Mouse (Mus musculus): ENCODE data around the gene 4933400A11Rik. TPM values are rescaled to one million over a fixed set of nuclear protein-coding genes. Genes with fewer than 3 reads are reported as not detected.

4933400A11Rik gene
- polyA plus RNA-seq (2012; rRNA removed) = 9.4 and 13.3 TPM in 2 replicates

GRCm38 (mm10) chrX:169779535-169779934, at the start of gene 4933400A11Rik:
TSS of gene 4933400A11Rik (minus strand) at chrX:169779635.
- no peaks in the 10 kb centered on the region for H3K27me3 ChIP-seq (ENCODE audit: control insufficient read depth, insufficient read depth, low read length)
- H3K4me1 ChIP-seq (ENCODE audit: control insufficient read depth, insufficient read depth, low read length) = no peaks in the 10 kb centered on the region
- TF ChIP-seq POLR2A (IDR thresholded peaks at IDR 0.05; ENCODE audit: control insufficient read depth, low read depth, low read length) (no peak), CTCF (IDR thresholded peaks at IDR 0.05; ENCODE audit: control insufficient read depth, insufficient read depth, insufficient replicate concordance, low read depth, low read length) (no peak)
- no peaks in the 10 kb centered on the region for H3K36me3 ChIP-seq (ENCODE audit: control insufficient read depth, insufficient read depth, low read length)
- peak within 1 kb of the TSS; percentile 42; the same call in 1 of the 2 replicates for H3K4me3 ChIP-seq (ENCODE audit: control insufficient read depth, low read depth, low read length)
- H3K27ac ChIP-seq (ENCODE audit: control insufficient read depth, insufficient read depth, low read depth, low read length) = peak within 1 kb of the TSS; percentile 65; the same call in 1 of the 2 replicates

GRCm38 (mm10) chrX:169828136-169828535, 48.7 kb upstream of the 4933400A11Rik start:
- H3K4me1 ChIP-seq (ENCODE audit: control insufficient read depth, insufficient read depth, low read length) = peaks cover 2% of the 10 kb centered on the region; the same call in 1 of the 2 replicates
- no peaks in the 10 kb centered on the region for H3K27me3 ChIP-seq (ENCODE audit: control insufficient read depth, insufficient read depth, low read length)
- H3K27ac ChIP-seq (ENCODE audit: control insufficient read depth, insufficient read depth, low read depth, low read length) = no peak overlapping the region
- H3K36me3 ChIP-seq (ENCODE audit: control insufficient read depth, insufficient read depth, low read length) = no peaks in the 10 kb centered on the region
- H3K4me3 ChIP-seq (ENCODE audit: control insufficient read depth, low read depth, low read length) = no peak overlapping the region
- TF ChIP-seq CTCF (IDR thresholded peaks at IDR 0.05; ENCODE audit: control insufficient read depth, insufficient read depth, insufficient replicate concordance, low read depth, low read length) (no peak), POLR2A (IDR thresholded peaks at IDR 0.05; ENCODE audit: control insufficient read depth, low read depth, low read length) (no peak)

GRCm38 (mm10) chrX:169827720-169828119, 48.3 kb upstream of the 4933400A11Rik start:
- no peak overlapping the region for H3K27ac ChIP-seq (ENCODE audit: control insufficient read depth, insufficient read depth, low read depth, low read length)
- no peak overlapping the region for H3K4me3 ChIP-seq (ENCODE audit: control insufficient read depth, low read depth, low read length)
- peaks cover 2% of the 10 kb centered on the region; the same call in 1 of the 2 replicates for H3K4me1 ChIP-seq (ENCODE audit: control insufficient read depth, insufficient read depth, low read length)
- no peaks in the 10 kb centered on the region for H3K36me3 ChIP-seq (ENCODE audit: control insufficient read depth, insufficient read depth, low read length)
- no peaks in the 10 kb centered on the region for H3K27me3 ChIP-seq (ENCODE audit: control insufficient read depth, insufficient read depth, low read length)
- TF ChIP-seq POLR2A (IDR thresholded peaks at IDR 0.05; ENCODE audit: control insufficient read depth, low read depth, low read length) (no peak), CTCF (IDR thresholded peaks at IDR 0.05; ENCODE audit: control insufficient read depth, insufficient read depth, insufficient replicate concordance, low read depth, low read length) (no peak)

GRCm38 (mm10) chrX:169826947-169827346, 47.5 kb upstream of the 4933400A11Rik start:
- TF ChIP-seq POLR2A (IDR thresholded peaks at IDR 0.05; ENCODE audit: control insufficient read depth, low read depth, low read length) (no peak), CTCF (IDR thresholded peaks at IDR 0.05; ENCODE audit: control insufficient read depth, insufficient read depth, insufficient replicate concordance, low read depth, low read length) (no peak)
- Histone ChIP-seq H3K4me3 (ENCODE audit: control insufficient read depth, low read depth, low read length) (no peak overlapping the region), H3K4me1 (ENCODE audit: control insufficient read depth, insufficient read depth, low read length) (peaks cover 2% of the 10 kb centered on the region; the same call in 1 of the 2 replicates), H3K27me3 (ENCODE audit: control insufficient read depth, insufficient read depth, low read length) (no peaks in the 10 kb centered on the region), H3K27ac (ENCODE audit: control insufficient read depth, insufficient read depth, low read depth, low read length) (no peak overlapping the region), H3K36me3 (ENCODE audit: control insufficient read depth, insufficient read depth, low read length) (no peaks in the 10 kb centered on the region)

GRCm38 (mm10) chrX:169813673-169814072, 34.2 kb upstream of the 4933400A11Rik start:
- Histone ChIP-seq H3K27ac (ENCODE audit: control insufficient read depth, insufficient read depth, low read depth, low read length) (no peak overlapping the region), H3K4me3 (ENCODE audit: control insufficient read depth, low read depth, low read length) (no peak overlapping the region), H3K4me1 (ENCODE audit: control insufficient read depth, insufficient read depth, low read length) (no peaks in the 10 kb centered on the region), H3K27me3 (ENCODE audit: control insufficient read depth, insufficient read depth, low read length) (no peaks in the 10 kb centered on the region), H3K36me3 (ENCODE audit: control insufficient read depth, insufficient read depth, low read length) (no peaks in the 10 kb centered on the region)
- TF ChIP-seq POLR2A (IDR thresholded peaks at IDR 0.05; ENCODE audit: control insufficient read depth, low read depth, low read length) (no peak), CTCF (IDR thresholded peaks at IDR 0.05; ENCODE audit: control insufficient read depth, insufficient read depth, insufficient replicate concordance, low read depth, low read length) (no peak)

- no peak for TF ChIP-seq POLR2A (IDR thresholded peaks at IDR 0.05; ENCODE audit: control insufficient read depth, low read depth, low read length)
- no peak for TF ChIP-seq CTCF (IDR thresholded peaks at IDR 0.05; ENCODE audit: control insufficient read depth, insufficient read depth, insufficient replicate concordance, low read depth, low read length)
- Histone ChIP-seq H3K4me3 (ENCODE audit: control insufficient read depth, low read depth, low read length) (no peak overlapping the region), H3K36me3 (ENCODE audit: control insufficient read depth, insufficient read depth, low read length) (no peaks in the 10 kb centered on the region), H3K4me1 (ENCODE audit: control insufficient read depth, insufficient read depth, low read length) (no peaks in the 10 kb centered on the region), H3K27me3 (ENCODE audit: control insufficient read depth, insufficient read depth, low read length) (no peaks in the 10 kb centered on the region), H3K27ac (ENCODE audit: control insufficient read depth, insufficient read depth, low read depth, low read length) (no peak overlapping the region)
Measured at GRCm38 (mm10) chrX:169811783-169812182, 32.3 kb upstream of the 4933400A11Rik start.

GRCm38 (mm10) chrX:169811318-169811717, 31.9 kb upstream of the 4933400A11Rik start:
- no peak overlapping the region for H3K4me3 ChIP-seq (ENCODE audit: control insufficient read depth, low read depth, low read length)
- H3K27ac ChIP-seq (ENCODE audit: control insufficient read depth, insufficient read depth, low read depth, low read length) = no peak overlapping the region
- TF ChIP-seq CTCF (IDR thresholded peaks at IDR 0.05; ENCODE audit: control insufficient read depth, insufficient read depth, insufficient replicate concordance, low read depth, low read length) (no peak), POLR2A (IDR thresholded peaks at IDR 0.05; ENCODE audit: control insufficient read depth, low read depth, low read length) (no peak)
- no peaks in the 10 kb centered on the region for H3K27me3 ChIP-seq (ENCODE audit: control insufficient read depth, insufficient read depth, low read length)
- H3K36me3 ChIP-seq (ENCODE audit: control insufficient read depth, insufficient read depth, low read length) = no peaks in the 10 kb centered on the region
- H3K4me1 ChIP-seq (ENCODE audit: control insufficient read depth, insufficient read depth, low read length) = no peaks in the 10 kb centered on the region

All from testis, adult 2 months (tissue).